Mouse (Mus musculus): Measurements from ENCODE around the gene Cmtm4. TPM values are rescaled to one million over a fixed set of nuclear protein-coding genes. Genes with fewer than 3 reads are reported as not detected.

The Cmtm4 gene
- polyA plus RNA-seq (2016; fragmentation: Nextera tagmentation; extraction: Ambion mirVana): 1.7 and 1.8 TPM in 2 replicates

DNA sequence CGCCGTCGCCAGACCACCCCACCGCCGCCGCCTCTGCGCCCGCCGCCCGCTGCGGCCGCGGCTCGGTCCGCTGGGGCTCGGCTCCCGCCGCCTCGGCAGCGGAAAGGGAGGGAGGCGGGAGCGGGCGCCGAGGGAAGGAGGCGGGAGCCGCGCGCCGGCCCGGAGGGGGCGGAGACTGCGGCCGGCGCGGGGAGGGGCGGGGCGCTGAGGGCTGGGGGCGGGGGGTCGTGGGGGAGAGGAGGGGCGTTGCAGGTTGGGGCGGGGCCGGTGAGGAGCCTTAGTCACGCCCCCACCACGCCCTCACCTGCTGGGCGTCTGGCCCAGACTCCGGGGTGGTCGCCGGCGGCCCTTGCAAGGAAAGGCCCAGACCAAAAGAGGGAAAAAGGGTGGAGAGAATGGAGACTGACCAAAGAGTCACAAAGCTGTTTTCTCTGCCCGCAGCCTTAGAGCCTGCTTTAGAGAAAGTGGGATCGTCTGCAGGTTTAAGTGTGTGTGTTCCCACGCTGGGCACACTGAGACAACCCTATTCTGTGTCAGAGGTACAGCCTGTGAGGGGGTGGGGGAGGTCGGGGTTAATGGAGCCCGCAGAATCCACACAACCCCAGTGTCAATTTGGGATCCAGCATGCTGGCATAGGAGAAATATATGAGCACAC, at the start of gene Cmtm4:
Gene Cmtm4, minus strand, starts transcription at position 105 of the 655 bp plus-strand sequence.
- peaks cover 28% of the 10 kb centered on the region for H3K4me1 ChIP-seq
- peak; percentile 74 for DNase-seq (ENCODE audit: low spot score)
- peak within 1 kb of the TSS; percentile 91 for H3K27ac ChIP-seq (replicated peaks)
- 3% methylated on average over 26 of the region's 54 CpGs for WGBS
- H3K9me3 ChIP-seq (replicated peaks): no peaks in the 10 kb centered on the region; the same call in 1 of the 2 replicates
- H3K27me3 ChIP-seq (ENCODE audit: low read depth, poor library complexity, severe bottlenecking): no peaks in the 10 kb centered on the region; the same call in 1 of the 2 replicates
- peak within 1 kb of the TSS; percentile 86 for H3K4me3 ChIP-seq
- H3K36me3 ChIP-seq: no peaks in the 10 kb centered on the region

DNA sequence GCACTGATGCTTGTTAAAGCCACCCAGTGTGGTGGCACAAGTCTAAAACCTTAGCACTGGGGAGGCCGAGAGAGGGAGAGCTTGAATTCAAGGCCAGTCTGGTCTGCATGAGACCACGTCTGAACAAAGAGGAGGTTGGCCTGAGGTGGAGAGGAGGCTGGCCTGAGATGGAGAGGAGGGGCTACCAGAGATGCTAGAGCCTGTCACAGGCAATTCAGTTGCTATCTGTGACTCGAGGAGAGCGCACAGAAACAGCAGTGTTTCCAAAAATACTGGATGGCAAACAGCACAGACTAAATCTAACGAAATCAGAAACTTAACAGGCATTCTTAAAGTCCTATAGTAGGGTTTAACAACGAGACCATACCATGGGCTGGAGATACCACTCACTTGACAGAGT, 49.6 kb upstream of the Cmtm4 start:
- 64% methylated on average over 6 of the region's 6 CpGs for WGBS
- Histone ChIP-seq H3K27me3 (ENCODE audit: low read depth, poor library complexity, severe bottlenecking) (no peaks in the 10 kb centered on the region), H3K36me3 (peaks cover 9% of the 10 kb centered on the region), H3K4me3 (no peak overlapping the region), H3K4me1 (peaks cover 16% of the 10 kb centered on the region), H3K9me3 (replicated peaks) (no peaks in the 10 kb centered on the region), H3K27ac (replicated peaks) (no peak overlapping the region)
- DNase-seq (ENCODE audit: low spot score): no peak

DNA sequence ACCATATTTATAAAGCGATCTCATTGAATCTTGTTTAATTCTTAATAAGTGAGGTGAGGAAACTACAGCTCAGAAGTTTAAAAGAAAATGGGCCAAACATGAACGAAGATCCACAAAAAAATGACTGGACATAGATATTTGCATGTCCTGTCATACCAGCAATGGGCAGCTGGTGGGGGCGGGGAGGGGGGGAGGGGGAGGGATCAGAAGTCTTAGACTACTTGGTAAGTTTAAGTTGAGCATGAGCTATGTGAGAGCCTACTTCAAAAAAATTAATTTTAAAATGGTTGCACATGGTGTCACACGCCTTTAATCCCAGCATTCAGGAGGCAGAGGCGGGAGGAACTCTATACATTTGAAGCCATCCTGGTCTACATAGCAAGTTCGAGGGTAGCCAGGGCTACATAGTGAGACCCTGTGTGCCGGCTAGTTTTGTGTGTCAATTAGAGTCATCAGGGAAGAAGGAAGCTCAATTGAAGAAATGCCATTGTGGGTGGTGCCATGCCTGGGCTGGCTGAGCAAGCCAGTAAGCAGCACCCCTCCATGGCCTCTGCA, 47.6 kb upstream of the Cmtm4 start:
- DNase-seq (ENCODE audit: low spot score): no peak
- peaks cover 30% of the 10 kb centered on the region for H3K36me3 ChIP-seq
- peak overlapping the region; percentile 99 for H3K27ac ChIP-seq (replicated peaks)
- no peaks in the 10 kb centered on the region for H3K27me3 ChIP-seq (ENCODE audit: low read depth, poor library complexity, severe bottlenecking)
- H3K4me3 ChIP-seq: peak overlapping the region; percentile 98
- 62% methylated on average over 7 of the region's 7 CpGs for WGBS
- no peaks in the 10 kb centered on the region for H3K9me3 ChIP-seq (replicated peaks)
- H3K4me1 ChIP-seq: peaks cover 16% of the 10 kb centered on the region

DNA sequence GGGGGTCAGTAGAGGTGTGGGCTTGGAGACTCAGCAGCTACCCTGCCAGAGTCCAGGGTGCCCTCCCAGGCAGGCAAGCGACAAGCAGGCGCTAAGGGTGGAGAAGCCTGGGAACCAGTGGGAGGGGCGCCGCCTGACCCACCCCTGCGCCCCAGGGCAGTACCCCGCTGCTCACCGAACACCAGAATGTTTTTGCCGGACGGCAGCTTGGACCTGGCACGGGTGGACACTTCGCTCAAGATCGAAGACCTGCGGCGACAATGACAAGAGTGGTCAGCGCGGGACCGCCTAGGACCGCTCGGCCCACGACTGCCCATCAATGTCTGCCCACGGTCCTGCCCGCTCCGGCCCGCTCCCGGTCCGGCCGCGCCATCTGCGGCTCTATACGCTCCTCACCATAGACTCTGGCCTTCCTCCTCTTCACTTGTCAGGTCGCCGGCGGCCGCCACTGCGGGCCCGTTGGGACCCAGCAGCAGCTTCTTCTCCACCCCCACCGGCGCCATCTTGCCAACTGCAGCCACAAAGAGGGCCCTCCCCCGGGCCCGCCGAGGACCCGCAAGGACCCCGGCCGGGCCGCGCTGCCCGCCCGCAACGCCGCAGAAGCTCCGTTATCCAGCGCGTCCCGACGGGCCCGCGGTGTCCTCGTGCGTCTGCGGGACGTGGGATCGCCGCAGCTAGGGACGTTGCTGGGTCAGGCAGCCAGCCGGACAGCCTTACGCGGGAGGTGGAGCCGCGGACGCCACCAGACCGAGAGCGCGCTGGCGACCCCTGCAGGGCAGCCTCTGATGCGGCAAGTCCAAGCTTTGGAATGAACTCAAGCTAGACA, 46.9 kb upstream of the Cmtm4 start, which contains the start of gene Dync1li2:
Gene Dync1li2, minus strand, starts transcription at position 749 of the 826 bp plus-strand sequence.
- Histone ChIP-seq H3K4me3 (peak within 1 kb of the TSS; percentile 98), H3K36me3 (peaks cover 37% of the 10 kb centered on the region), H3K9me3 (replicated peaks) (no peaks in the 10 kb centered on the region), H3K4me1 (peaks cover 16% of the 10 kb centered on the region), H3K27ac (replicated peaks) (peak within 1 kb of the TSS; percentile 99), H3K27me3 (ENCODE audit: low read depth, poor library complexity, severe bottlenecking) (no peaks in the 10 kb centered on the region)
- peak; percentile 92 for DNase-seq (ENCODE audit: low spot score)
- under 1% methylated on average over 75 of the region's 75 CpGs for WGBS

DNA sequence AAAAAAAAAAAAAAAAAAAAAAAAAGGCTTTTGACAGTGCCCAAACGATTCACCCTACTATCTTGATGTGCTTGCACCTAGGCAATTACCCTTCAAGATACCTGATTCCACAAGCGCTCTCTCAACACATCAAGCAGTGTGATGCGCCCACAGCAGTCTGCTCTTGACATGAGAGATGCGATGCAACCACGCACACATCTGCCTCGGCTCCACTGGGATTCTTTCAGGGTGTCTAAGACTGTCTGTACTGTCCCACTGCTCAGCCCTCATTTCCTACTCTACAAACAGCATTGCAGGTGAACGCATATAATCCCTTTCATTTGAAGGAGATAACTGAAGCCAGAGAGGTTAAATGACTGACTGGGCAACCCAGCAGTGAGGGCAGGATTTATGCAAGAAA, 46.0 kb upstream of the Cmtm4 start:
- H3K4me1 ChIP-seq: peaks cover 16% of the 10 kb centered on the region
- no peak for DNase-seq (ENCODE audit: low spot score)
- H3K4me3 ChIP-seq: peak overlapping the region; percentile 98
- no peaks in the 10 kb centered on the region for H3K9me3 ChIP-seq (replicated peaks)
- 76% methylated on average over 7 of the region's 7 CpGs for WGBS
- no peaks in the 10 kb centered on the region for H3K27me3 ChIP-seq (ENCODE audit: low read depth, poor library complexity, severe bottlenecking)
- peak overlapping the region; percentile 99 for H3K27ac ChIP-seq (replicated peaks)
- peaks cover 46% of the 10 kb centered on the region for H3K36me3 ChIP-seq

DNA sequence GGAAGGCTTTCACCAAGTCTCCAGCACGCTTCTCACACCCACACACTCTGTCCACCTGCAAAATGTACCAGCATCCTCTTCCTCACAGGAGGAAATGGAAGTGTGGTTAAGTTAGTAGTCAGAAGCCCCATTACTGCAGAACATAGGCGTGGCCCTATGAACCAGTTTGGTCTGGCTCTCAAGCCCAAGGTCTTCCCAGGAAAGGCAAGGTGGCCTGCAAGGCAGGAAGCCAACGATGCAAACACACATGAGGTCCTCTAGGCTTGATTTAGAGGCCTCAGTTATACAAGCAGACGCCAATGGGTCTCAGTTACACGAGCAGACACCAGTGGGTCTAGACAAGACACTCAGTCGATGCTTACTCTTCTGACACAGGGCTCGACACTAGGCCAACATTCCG, 43.9 kb upstream of the Cmtm4 start:
- Histone ChIP-seq H3K27ac (replicated peaks) (no peak overlapping the region), H3K4me1 (peaks cover 16% of the 10 kb centered on the region), H3K4me3 (no peak overlapping the region), H3K9me3 (replicated peaks) (no peaks in the 10 kb centered on the region), H3K27me3 (ENCODE audit: low read depth, poor library complexity, severe bottlenecking) (no peaks in the 10 kb centered on the region), H3K36me3 (peaks cover 67% of the 10 kb centered on the region)
- 93% methylated on average over 8 of the region's 8 CpGs for WGBS
- DNase-seq (ENCODE audit: low spot score): peak; percentile 6

DNA sequence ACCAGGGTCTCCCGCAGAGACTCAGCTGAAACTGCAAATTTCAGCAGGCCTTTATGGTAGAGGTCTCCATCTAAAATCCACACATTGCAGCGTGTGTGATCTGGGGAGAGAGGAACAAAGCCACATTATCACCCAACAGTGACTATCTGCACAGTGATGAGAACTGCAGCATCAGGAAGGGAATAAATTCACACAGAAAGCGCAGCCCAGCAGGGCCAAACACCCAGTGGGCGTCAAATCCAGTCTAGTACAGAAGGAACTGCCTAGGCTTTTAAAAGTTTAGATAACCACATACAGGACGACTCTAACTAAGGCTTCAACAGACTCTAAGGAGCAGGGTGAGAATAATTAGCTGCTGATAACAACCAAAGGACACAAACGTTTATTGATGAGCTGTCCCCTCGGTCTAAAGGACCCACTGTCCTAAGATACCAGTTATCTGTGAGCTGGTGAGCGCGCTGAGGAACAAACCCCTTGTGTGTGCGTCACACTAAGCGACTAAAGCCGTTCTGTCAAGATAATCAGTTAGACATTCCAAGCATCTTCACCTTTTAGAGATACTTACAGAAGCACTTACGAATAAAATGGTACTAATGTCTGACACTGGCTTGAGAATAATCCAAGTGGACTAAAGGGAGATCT, 42.0 kb upstream of the Cmtm4 start:
- DNase-seq (ENCODE audit: low spot score): peak; percentile 8
- Histone ChIP-seq H3K4me3 (no peak overlapping the region), H3K4me1 (peaks cover 16% of the 10 kb centered on the region), H3K27ac (replicated peaks) (no peak overlapping the region), H3K9me3 (replicated peaks) (no peaks in the 10 kb centered on the region), H3K27me3 (ENCODE audit: low read depth, poor library complexity, severe bottlenecking) (no peaks in the 10 kb centered on the region), H3K36me3 (peaks cover 86% of the 10 kb centered on the region)
- 95% methylated on average over 13 of the region's 13 CpGs for WGBS

DNA sequence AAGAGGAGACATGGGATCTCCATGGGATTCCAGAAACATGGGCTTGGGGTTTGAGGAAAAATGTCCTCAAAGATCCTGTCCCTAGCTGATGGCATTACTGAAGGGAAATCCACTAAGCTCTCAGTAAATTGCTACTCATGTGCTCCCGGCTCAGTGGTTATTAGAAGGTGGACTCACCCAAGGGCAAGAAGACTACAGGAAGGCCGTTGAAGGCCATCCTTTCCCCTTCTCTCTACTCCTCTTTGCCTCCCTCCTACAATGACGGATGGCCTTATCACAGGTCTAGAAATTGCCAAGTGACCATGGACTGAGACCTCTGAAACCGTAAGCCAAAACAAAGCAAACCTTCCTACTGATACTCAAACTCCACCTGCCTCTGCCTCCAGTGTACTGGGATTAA, 41.0 kb upstream of the Cmtm4 start:
- WGBS: 98% methylated on average over 4 of the region's 4 CpGs
- Histone ChIP-seq H3K27ac (replicated peaks) (no peak overlapping the region), H3K9me3 (replicated peaks) (no peaks in the 10 kb centered on the region), H3K4me1 (peaks cover 12% of the 10 kb centered on the region), H3K4me3 (no peak overlapping the region), H3K36me3 (peaks cover 96% of the 10 kb centered on the region), H3K27me3 (ENCODE audit: low read depth, poor library complexity, severe bottlenecking) (no peaks in the 10 kb centered on the region)
- DNase-seq (ENCODE audit: low spot score): peak; percentile 5

DNA sequence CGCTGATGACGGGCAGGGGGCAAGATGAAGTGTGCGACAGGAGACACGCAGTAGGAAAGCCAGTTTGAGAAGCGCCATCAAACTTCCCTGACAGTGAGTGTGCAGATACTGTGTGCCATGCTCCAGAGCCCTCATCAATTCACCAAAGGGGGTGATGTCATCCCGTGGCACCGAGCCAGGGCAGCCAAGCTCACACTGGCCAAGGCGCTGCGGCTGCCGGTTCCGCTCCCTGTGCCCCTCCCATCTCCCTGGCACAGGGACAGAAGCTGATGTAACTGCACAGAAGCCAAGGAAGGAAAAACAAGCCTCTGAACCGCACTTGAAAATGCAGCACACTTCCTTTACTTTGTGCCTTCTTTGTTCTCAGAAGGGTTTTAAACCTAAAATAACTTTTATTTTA, 40.4 kb upstream of the Cmtm4 start:
- Histone ChIP-seq H3K4me1 (peaks cover 6% of the 10 kb centered on the region), H3K4me3 (no peak overlapping the region), H3K27ac (replicated peaks) (no peak overlapping the region), H3K36me3 (peaks cover 99% of the 10 kb centered on the region), H3K27me3 (ENCODE audit: low read depth, poor library complexity, severe bottlenecking) (no peaks in the 10 kb centered on the region), H3K9me3 (replicated peaks) (no peaks in the 10 kb centered on the region)
- 95% methylated on average over 12 of the region's 12 CpGs for WGBS
- peak; percentile 10 for DNase-seq (ENCODE audit: low spot score)

DNA sequence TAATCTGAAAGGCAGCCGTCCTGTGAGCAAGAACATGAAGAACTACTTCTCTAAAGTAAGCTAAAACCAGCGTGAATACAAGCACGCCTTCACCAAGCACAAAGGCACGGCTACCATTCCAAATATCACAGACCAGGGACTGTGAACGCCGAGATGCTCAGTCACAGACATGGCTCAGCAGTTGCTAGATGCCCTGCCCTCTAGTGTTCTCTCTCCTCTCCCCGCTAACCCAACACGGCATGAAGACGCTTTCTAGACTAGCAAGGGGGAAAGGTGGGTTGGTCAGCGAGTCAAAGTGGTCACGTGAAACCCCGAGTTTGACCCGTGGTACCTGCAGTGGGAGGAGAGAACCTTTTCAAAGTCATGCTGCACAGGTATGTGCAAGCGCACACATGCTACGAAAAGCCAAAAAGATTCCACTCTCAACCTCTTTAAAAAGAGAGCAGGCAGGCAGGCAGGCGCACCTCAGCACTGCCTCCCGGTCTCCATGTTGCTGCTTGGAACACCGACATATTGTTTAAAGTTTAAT, 39.3 kb upstream of the Cmtm4 start:
- WGBS: 90% methylated on average over 18 of the region's 18 CpGs
- H3K4me3 ChIP-seq: no peak overlapping the region
- no peaks in the 10 kb centered on the region for H3K4me1 ChIP-seq
- no peaks in the 10 kb centered on the region for H3K9me3 ChIP-seq (replicated peaks)
- H3K27me3 ChIP-seq (ENCODE audit: low read depth, poor library complexity, severe bottlenecking): no peaks in the 10 kb centered on the region
- DNase-seq (ENCODE audit: low spot score): peak; percentile 8
- H3K36me3 ChIP-seq: peaks cover 100% of the 10 kb centered on the region
- H3K27ac ChIP-seq (replicated peaks): no peak overlapping the region

DNA sequence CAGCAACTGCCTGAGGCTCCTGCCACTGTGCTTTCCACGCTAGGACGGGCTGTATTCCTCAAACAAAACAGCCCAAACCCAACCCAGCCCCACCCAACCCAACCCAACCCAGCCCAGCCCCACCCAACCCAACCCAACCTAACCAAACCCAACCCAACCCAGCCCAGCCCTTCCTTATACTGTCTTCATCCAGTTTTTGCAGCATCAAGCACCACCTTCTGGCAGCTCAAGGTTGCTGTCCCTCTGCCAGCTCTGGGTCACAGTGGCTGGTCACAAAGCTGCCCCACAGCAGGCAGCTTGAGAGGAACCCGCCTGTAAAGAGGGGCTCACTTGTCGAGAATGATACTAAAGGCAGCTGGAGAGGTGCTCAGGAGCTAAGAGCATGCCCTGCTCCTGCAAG, 38.7 kb upstream of the Cmtm4 start:
- H3K4me3 ChIP-seq: no peak overlapping the region
- WGBS: 90% methylated on average over 4 of the region's 4 CpGs
- peak; percentile 0 for DNase-seq (ENCODE audit: low spot score)
- H3K36me3 ChIP-seq: peaks cover 100% of the 10 kb centered on the region
- H3K9me3 ChIP-seq (replicated peaks): no peaks in the 10 kb centered on the region
- no peaks in the 10 kb centered on the region for H3K27me3 ChIP-seq (ENCODE audit: low read depth, poor library complexity, severe bottlenecking)
- H3K27ac ChIP-seq (replicated peaks): no peak overlapping the region
- H3K4me1 ChIP-seq: no peaks in the 10 kb centered on the region

DNA sequence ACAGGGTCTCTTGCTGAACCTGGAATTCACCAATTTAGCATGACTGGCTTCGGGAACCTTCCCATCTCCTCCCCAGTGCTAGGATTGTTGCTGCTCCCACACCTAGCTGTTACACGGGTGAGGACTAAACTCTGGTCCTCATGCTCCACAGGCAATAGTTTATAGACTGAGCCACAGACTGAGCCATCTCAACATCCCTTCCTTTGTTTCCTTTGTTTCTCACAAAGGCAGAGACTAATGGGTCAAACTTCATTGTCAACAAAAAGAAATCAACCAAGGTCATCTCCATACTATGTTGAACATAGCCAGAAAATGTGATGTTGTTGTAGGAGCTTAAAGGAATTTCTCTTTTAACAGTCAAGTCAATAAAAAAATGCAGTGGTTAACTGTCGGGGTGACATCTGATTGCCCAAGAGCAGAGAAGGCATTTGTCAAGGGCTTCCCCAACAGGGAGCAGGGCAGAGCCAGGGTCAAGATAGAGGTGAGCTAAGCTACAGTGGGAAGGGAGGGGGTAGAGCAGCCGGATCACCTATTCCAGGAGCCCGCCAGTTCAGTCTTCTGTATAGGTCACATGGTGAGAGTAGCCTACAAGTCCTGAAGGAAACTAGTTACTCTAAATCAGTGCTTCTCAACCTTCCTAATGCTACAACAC, 37.7 kb upstream of the Cmtm4 start:
- H3K36me3 ChIP-seq: peaks cover 100% of the 10 kb centered on the region
- no peak for DNase-seq (ENCODE audit: low spot score)
- H3K27me3 ChIP-seq (ENCODE audit: low read depth, poor library complexity, severe bottlenecking): no peaks in the 10 kb centered on the region
- WGBS: 95% methylated on average over 5 of the region's 5 CpGs
- no peaks in the 10 kb centered on the region for H3K4me1 ChIP-seq
- no peaks in the 10 kb centered on the region for H3K9me3 ChIP-seq (replicated peaks)
- H3K4me3 ChIP-seq: no peak overlapping the region
- H3K27ac ChIP-seq (replicated peaks): no peak overlapping the region

All from midbrain, embryonic 10.5 days (tissue).